Mouse (Mus musculus): Measurements from ENCODE around the gene Sema3b. TPM values are rescaled to one million over a fixed set of nuclear protein-coding genes. Genes with fewer than 3 reads are reported as not detected.
A peak's percentile ranks its signal among the peaks of the same experiment; 100 is the strongest.

Sema3b gene
- polyA plus RNA-seq, 1 experiment from 2014 or later, result 30.5 TPM

DNA sequence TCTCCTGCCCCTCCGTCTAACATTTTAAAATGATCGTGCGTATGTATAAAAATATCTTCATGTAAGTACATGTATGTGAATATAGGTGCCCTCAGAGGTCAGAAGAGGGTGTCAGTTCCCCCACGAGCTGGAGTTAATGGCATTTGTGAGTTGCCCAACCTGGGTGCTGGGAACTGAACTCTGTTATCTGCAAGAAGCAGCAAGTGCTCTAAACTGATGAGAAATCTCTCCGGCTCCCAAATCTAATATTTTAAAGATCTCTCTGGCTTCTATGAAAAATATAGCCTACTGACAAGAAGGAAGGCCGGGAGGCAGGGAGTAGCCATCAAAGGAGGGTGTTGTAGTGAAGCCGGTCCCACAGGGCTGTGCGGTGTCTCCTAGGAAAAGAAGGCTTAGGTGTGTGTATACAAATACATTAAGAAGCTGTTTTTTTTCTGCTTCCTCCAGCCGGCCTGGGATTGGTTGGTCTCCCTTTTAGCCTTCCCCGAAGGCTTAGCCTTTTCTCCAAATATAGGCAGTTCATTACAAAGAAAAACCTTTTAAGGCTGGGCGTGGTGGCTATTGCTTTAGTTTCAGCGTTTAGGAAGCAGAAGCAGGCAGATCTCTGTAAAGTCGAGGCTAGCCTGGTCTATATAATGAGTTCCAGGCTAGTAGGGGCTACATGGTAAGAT is 34.6 kb upstream of the Sema3b start:
- WGBS, result 91% methylated on average over 13 of the region's 13 CpGs
- ATAC-seq (replicated peaks; ENCODE audit: low FRiP score, low read depth) (no peak), DNase-seq (ENCODE audit: low spot score) (no peak)
- H3K9me3 ChIP-seq (replicated peaks; ENCODE audit: low read length), result no peaks in the 10 kb centered on the region
- H3K27ac ChIP-seq, result no peak overlapping the region
- no peaks in the 10 kb centered on the region for H3K27me3 ChIP-seq (ENCODE audit: insufficient read depth, low read length)
- H3K4me1 ChIP-seq (replicated peaks; ENCODE audit: insufficient read depth, low read length), result no peaks in the 10 kb centered on the region; the same call in 1 of the 2 replicates
- no peak for TF ChIP-seq CTCF (IDR thresholded peaks at IDR 0.05; ENCODE audit: low read depth)
- H3K9ac ChIP-seq (ENCODE audit: low read depth, low read length), result no peak overlapping the region
- H3K4me3 ChIP-seq (replicated peaks; ENCODE audit: low read depth, low read length), result no peak overlapping the region
- H3K36me3 ChIP-seq (ENCODE audit: insufficient read depth, low read length), result no peaks in the 10 kb centered on the region
- H3K4me2 ChIP-seq (ENCODE audit: low read length), result no peak overlapping the region

DNA sequence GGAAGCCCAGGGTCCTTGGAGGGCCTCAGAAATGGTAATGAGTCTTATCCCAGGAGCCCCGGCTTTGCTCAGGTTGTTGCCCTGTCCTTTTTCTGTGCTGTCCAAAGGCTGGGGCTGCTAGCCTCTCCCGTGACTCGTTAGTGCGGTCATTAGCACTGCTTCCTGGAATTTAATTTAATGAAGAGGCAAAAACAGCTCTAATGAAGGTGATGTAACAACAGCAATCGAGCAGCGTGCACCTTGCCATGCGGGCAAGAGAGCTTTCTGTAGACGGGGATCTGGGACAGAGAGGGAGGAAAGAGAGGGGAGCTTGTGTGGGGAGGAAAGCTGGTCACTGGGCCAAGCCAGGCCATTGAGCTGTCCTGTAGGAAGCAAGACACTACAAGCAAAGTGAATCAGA is 32.6 kb upstream of the Sema3b start:
- no peak overlapping the region for H3K27ac ChIP-seq
- no peak overlapping the region for H3K4me3 ChIP-seq (replicated peaks; ENCODE audit: low read depth, low read length)
- no peaks in the 10 kb centered on the region; the same call in 1 of the 2 replicates for H3K4me1 ChIP-seq (replicated peaks; ENCODE audit: insufficient read depth, low read length)
- no peaks in the 10 kb centered on the region for H3K9me3 ChIP-seq (replicated peaks; ENCODE audit: low read length)
- TF ChIP-seq CTCF (IDR thresholded peaks at IDR 0.05; ENCODE audit: low read depth), result no peak
- 47% methylated on average over 8 of the region's 8 CpGs for WGBS
- ATAC-seq (replicated peaks; ENCODE audit: low FRiP score, low read depth) (no peak), DNase-seq (ENCODE audit: low spot score) (no peak)
- no peaks in the 10 kb centered on the region for H3K27me3 ChIP-seq (ENCODE audit: insufficient read depth, low read length)
- H3K4me2 ChIP-seq (ENCODE audit: low read length), result no peak overlapping the region
- no peak overlapping the region for H3K9ac ChIP-seq (ENCODE audit: low read depth, low read length)
- no peaks in the 10 kb centered on the region for H3K36me3 ChIP-seq (ENCODE audit: insufficient read depth, low read length)

GRCm38 (mm10) chr9:107640257-107640772 is 31.3 kb upstream of the Sema3b start:
- TF ChIP-seq CTCF (IDR thresholded peaks at IDR 0.05; ENCODE audit: low read depth), result peak; percentile 8; the same call in 1 of the 2 replicates
- no peak overlapping the region for H3K4me3 ChIP-seq (replicated peaks; ENCODE audit: low read depth, low read length)
- no peaks in the 10 kb centered on the region for H3K36me3 ChIP-seq (ENCODE audit: insufficient read depth, low read length)
- DNase-seq (ENCODE audit: low spot score), result no peak
- H3K27me3 ChIP-seq (ENCODE audit: insufficient read depth, low read length), result no peaks in the 10 kb centered on the region
- ATAC-seq (replicated peaks; ENCODE audit: low FRiP score, low read depth), result no peak
- H3K27ac ChIP-seq, result no peak overlapping the region
- no peaks in the 10 kb centered on the region; the same call in 1 of the 2 replicates for H3K4me1 ChIP-seq (replicated peaks; ENCODE audit: insufficient read depth, low read length)
- H3K9ac ChIP-seq (ENCODE audit: low read depth, low read length), result no peak overlapping the region
- H3K4me2 ChIP-seq (ENCODE audit: low read length), result no peak overlapping the region
- 36% methylated on average over 8 of the region's 8 CpGs for WGBS
- H3K9me3 ChIP-seq (replicated peaks; ENCODE audit: low read length), result no peaks in the 10 kb centered on the region

DNA sequence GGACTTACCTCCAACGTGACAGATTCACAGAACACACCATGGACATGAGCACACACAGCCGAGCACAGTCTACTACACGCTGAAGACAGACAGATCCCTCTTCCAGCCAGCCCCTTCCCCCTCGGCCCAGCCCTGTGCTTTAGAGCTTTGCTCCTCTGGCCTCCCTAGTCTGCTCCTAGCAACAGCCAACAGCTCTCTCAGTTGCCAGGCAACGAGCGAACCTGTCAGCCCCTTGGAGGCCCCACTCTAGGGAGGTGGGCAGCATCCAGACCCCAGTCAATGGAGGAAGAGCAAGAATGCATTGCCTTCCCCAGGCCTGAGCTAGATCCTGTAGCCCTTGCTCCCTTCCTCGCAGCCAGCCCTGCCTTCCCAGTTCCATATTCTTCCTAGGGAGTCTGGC is 28.0 kb upstream of the Sema3b start:
- DNase-seq (ENCODE audit: low spot score), result no peak
- no peak for ATAC-seq (replicated peaks; ENCODE audit: low FRiP score, low read depth)

GRCm38 (mm10) chr9:107635279-107636028 is 26.4 kb upstream of the Sema3b start, which contains the start of gene Gnai2:
Gnai2 (minus strand) TSS chr9:107635367.
- Histone ChIP-seq H3K4me2 (ENCODE audit: low read length) (peak within 1 kb of the TSS; percentile 98), H3K4me3 (replicated peaks; ENCODE audit: low read depth, low read length) (peak within 1 kb of the TSS; percentile 72), H3K4me1 (replicated peaks; ENCODE audit: insufficient read depth, low read length) (peaks cover 21% of the 10 kb centered on the region), H3K36me3 (ENCODE audit: insufficient read depth, low read length) (no peaks in the 10 kb centered on the region), H3K9ac (ENCODE audit: low read depth, low read length) (peak within 1 kb of the TSS; percentile 91), H3K27me3 (ENCODE audit: insufficient read depth, low read length) (no peaks in the 10 kb centered on the region), H3K9me3 (replicated peaks; ENCODE audit: low read length) (no peaks in the 10 kb centered on the region), H3K27ac (peak within 1 kb of the TSS; percentile 92)
- 2% methylated on average over 38 of the region's 38 CpGs for WGBS
- peak; percentile 100 for DNase-seq (ENCODE audit: low spot score)
- TF ChIP-seq CTCF (IDR thresholded peaks at IDR 0.05; ENCODE audit: low read depth), result no peak
- ATAC-seq (replicated peaks; ENCODE audit: low FRiP score, low read depth), result peak; percentile 96

More for the DNA sequence above, 28.0 kb upstream of the Sema3b start:
- Histone ChIP-seq H3K4me2 (ENCODE audit: low read length) (no peak overlapping the region), H3K36me3 (ENCODE audit: insufficient read depth, low read length) (no peaks in the 10 kb centered on the region), H3K9me3 (replicated peaks; ENCODE audit: low read length) (no peaks in the 10 kb centered on the region), H3K4me1 (replicated peaks; ENCODE audit: insufficient read depth, low read length) (peaks cover 6% of the 10 kb centered on the region; the same call in 1 of the 2 replicates), H3K4me3 (replicated peaks; ENCODE audit: low read depth, low read length) (no peak overlapping the region), H3K27ac (no peak overlapping the region), H3K27me3 (ENCODE audit: insufficient read depth, low read length) (no peaks in the 10 kb centered on the region), H3K9ac (ENCODE audit: low read depth, low read length) (no peak overlapping the region)
- no peak for TF ChIP-seq CTCF (IDR thresholded peaks at IDR 0.05; ENCODE audit: low read depth)
- WGBS, result 42% methylated on average over 7 of the region's 7 CpGs

Measured in kidney, postnatal 0 days (tissue).